Mouse (Mus musculus) embryonic fibroblast, embryonic 13.5 days (primary cell): ENCODE measurements at regions not wholly inside any gene's neighbourhood (a gene's known extent, or its start where the extent isn't known, plus 50 kb on each side); places are given as distances from the start of the nearest gene placed in this dataset.

Experiments
- CTCF ChIP-seq: IDR thresholded peaks from 2 replicates; pipeline ENCODE4 v1.5.1; 2011; ENCODE audit warnings: mild to moderate bottlenecking, control low read depth, low read length, moderate library complexity, borderline replicate concordance; ENCODE audit not compliant: insufficient read depth
- POLR2A ChIP-seq: IDR thresholded peaks from 2 replicates; pipeline ENCODE4 v1.6.1; 2011; ENCODE audit warnings: low read depth, mild to moderate bottlenecking, control low read depth, low read length, moderate library complexity

DNA sequence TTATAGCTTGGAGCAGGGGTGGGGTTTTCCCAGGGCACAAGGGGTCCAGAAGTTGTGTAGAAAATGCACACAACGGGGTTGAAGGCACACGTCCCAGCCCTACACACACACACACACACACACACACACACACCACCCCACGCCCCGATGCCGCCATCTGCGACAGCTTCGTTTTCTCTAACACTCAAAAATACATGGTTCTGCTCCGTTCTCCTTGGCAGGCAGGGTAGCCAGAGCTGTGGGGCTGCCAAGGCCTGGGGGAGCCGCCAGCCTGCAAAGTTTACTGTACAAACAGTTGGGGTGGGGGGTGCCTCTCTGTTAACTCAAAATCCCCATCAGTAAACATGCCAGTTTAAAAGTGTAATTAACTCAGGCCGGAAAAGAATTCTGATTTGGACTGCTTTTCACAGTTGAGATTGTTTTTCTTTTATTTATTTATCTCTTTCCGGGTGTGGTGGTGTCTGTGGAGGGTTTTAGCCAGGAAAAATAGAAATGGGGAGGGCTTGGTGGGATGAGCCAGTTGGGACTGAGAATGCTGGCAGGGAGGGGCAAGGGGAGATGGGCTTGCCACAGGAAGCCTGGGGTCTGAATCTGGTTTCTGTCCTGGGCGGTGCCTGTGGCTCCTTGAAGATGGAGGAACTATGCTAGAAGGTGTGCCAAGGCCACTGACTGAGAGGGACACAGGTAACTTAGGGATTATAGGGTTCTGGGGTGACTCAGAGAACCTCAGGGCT is 148.4 kb upstream of the Rtl1 start:
- TF ChIP-seq POLR2A (no peak), CTCF (no peak)
